Mouse (Mus musculus): ENCODE data around the gene Kalrn.
A peak's percentile ranks its signal among the peaks of the same experiment; 100 is the strongest.

Kalrn gene

GRCm38 (mm10) chr16:34502110-34502509 is 71.2 kb downstream of the Kalrn start:
- no peak for DNase-seq (ENCODE audit: low spot score)

- no peak for DNase-seq (ENCODE audit: low spot score)
These were observed 78.6 kb downstream of the Kalrn start for GRCm38 (mm10) chr16:34494741-34495140.

GRCm38 (mm10) chr16:34493914-34494313 is 79.4 kb downstream of the Kalrn start:
- peak; percentile 62 for DNase-seq (ENCODE audit: low spot score)

GRCm38 (mm10) chr16:34491225-34491624 is 82.1 kb downstream of the Kalrn start:
- no peak for DNase-seq (ENCODE audit: low spot score)

- DNase-seq (ENCODE audit: low spot score) = no peak
These were observed 82.8 kb downstream of the Kalrn start for GRCm38 (mm10) chr16:34490506-34490905.

- DNase-seq (ENCODE audit: low spot score) = no peak
These were observed 83.5 kb downstream of the Kalrn start for GRCm38 (mm10) chr16:34489805-34490325.

GRCm38 (mm10) chr16:34487823-34488222 is 85.5 kb downstream of the Kalrn start:
- DNase-seq (ENCODE audit: low spot score) = no peak

GRCm38 (mm10) chr16:34487268-34487667 is 86.1 kb downstream of the Kalrn start:
- DNase-seq (ENCODE audit: low spot score) = no peak

- DNase-seq (ENCODE audit: low spot score) = no peak
These were observed 87.8 kb downstream of the Kalrn start for GRCm38 (mm10) chr16:34485483-34485882.

GRCm38 (mm10) chr16:34484921-34485320 is 88.4 kb downstream of the Kalrn start:
- DNase-seq (ENCODE audit: low spot score) = no peak

GRCm38 (mm10) chr16:34484213-34484612 is 89.1 kb downstream of the Kalrn start:
- DNase-seq (ENCODE audit: low spot score) = no peak

- no peak for DNase-seq (ENCODE audit: low spot score)
These were observed 89.6 kb downstream of the Kalrn start for GRCm38 (mm10) chr16:34483716-34484115.

- no peak for DNase-seq (ENCODE audit: low spot score)
These were observed 98.6 kb downstream of the Kalrn start for GRCm38 (mm10) chr16:34474741-34475140.

- DNase-seq (ENCODE audit: low spot score) = no peak
These were observed 99.4 kb downstream of the Kalrn start for GRCm38 (mm10) chr16:34473891-34474290.

- no peak for DNase-seq (ENCODE audit: low spot score)
These were observed 101.9 kb downstream of the Kalrn start for GRCm38 (mm10) chr16:34471441-34471840.

- no peak for DNase-seq (ENCODE audit: low spot score)
These were observed 103.0 kb downstream of the Kalrn start for GRCm38 (mm10) chr16:34470343-34470742.

- DNase-seq (ENCODE audit: low spot score) = no peak
These were observed 104.0 kb downstream of the Kalrn start for GRCm38 (mm10) chr16:34469277-34469868.

- DNase-seq (ENCODE audit: low spot score) = no peak
These were observed 106.7 kb downstream of the Kalrn start for GRCm38 (mm10) chr16:34466649-34467048.

GRCm38 (mm10) chr16:34456314-34456713 is 117.0 kb downstream of the Kalrn start:
- DNase-seq (ENCODE audit: low spot score) = no peak

GRCm38 (mm10) chr16:34445666-34446065 is 127.7 kb downstream of the Kalrn start:
- no peak for DNase-seq (ENCODE audit: low spot score)

- DNase-seq (ENCODE audit: low spot score) = no peak
These were observed 131.6 kb downstream of the Kalrn start for GRCm38 (mm10) chr16:34441704-34442103.

- peak; percentile 73 for DNase-seq (ENCODE audit: low spot score)
These were observed 132.3 kb downstream of the Kalrn start for GRCm38 (mm10) chr16:34440994-34441414.

GRCm38 (mm10) chr16:34440019-34440615 is 133.2 kb downstream of the Kalrn start:
- no peak for DNase-seq (ENCODE audit: low spot score)

GRCm38 (mm10) chr16:34430131-34430530 is 143.2 kb downstream of the Kalrn start:
- no peak for DNase-seq (ENCODE audit: low spot score)
